Mouse (Mus musculus): Measurements from ENCODE around the gene Rnpepl1.

Gene Rnpepl1

GRCm38 (mm10) chr1:92910239-92910885 is at the start of gene Rnpepl1:
Gene Rnpepl1, plus strand, starts transcription at chr1:92910783.
- in situ Hi-C loops (cut with MseI, MboI), result no loop called here

- in situ Hi-C loops (cut with MseI, MboI), result no loop called here
Observed at GRCm38 (mm10) chr1:92861503-92861902, 49.1 kb upstream of the Rnpepl1 start.

- in situ Hi-C loops (cut with MseI, MboI), result no loop called here
Observed at GRCm38 (mm10) chr1:92863268-92863667, 47.3 kb upstream of the Rnpepl1 start.

- in situ Hi-C loops (cut with MseI, MboI), result no loop called here
Observed at GRCm38 (mm10) chr1:92866170-92866569, 44.4 kb upstream of the Rnpepl1 start.

- in situ Hi-C loops (cut with MseI, MboI), result no loop called here
Observed at GRCm38 (mm10) chr1:92869985-92870384, 40.6 kb upstream of the Rnpepl1 start.

- in situ Hi-C loops (cut with MseI, MboI), result no loop called here
Observed at GRCm38 (mm10) chr1:92872666-92873065, 37.9 kb upstream of the Rnpepl1 start.

- in situ Hi-C loops (cut with MseI, MboI), result no loop called here
Observed at GRCm38 (mm10) chr1:92874011-92874410, 36.6 kb upstream of the Rnpepl1 start.

GRCm38 (mm10) chr1:92875360-92876111 is 35.0 kb upstream of the Rnpepl1 start:
- in situ Hi-C loops (cut with MseI, MboI), result no loop called here

- in situ Hi-C loops (cut with MseI, MboI), result no loop called here
Observed at GRCm38 (mm10) chr1:92877431-92877978, 33.1 kb upstream of the Rnpepl1 start.

- in situ Hi-C loops (cut with MseI, MboI), result no loop called here
Observed at GRCm38 (mm10) chr1:92878066-92878741, 32.4 kb upstream of the Rnpepl1 start.

- in situ Hi-C loops (cut with MseI, MboI), result no loop called here
Observed at GRCm38 (mm10) chr1:92879266-92879665, 31.3 kb upstream of the Rnpepl1 start.

- in situ Hi-C loops (cut with MseI, MboI), result no loop called here
Observed at GRCm38 (mm10) chr1:92880101-92880500, 30.5 kb upstream of the Rnpepl1 start.

GRCm38 (mm10) chr1:92881982-92882381 is 28.6 kb upstream of the Rnpepl1 start:
- in situ Hi-C loops (cut with MseI, MboI), result no loop called here

- in situ Hi-C loops (cut with MseI, MboI), result no loop called here
Observed at GRCm38 (mm10) chr1:92888901-92889655, 21.5 kb upstream of the Rnpepl1 start.

- in situ Hi-C loops (cut with MseI, MboI), result no loop called here
Observed at GRCm38 (mm10) chr1:92892791-92893190, 17.8 kb upstream of the Rnpepl1 start.

- in situ Hi-C loops (cut with MseI, MboI), result no loop called here
Observed at GRCm38 (mm10) chr1:92893896-92894295, 16.7 kb upstream of the Rnpepl1 start.

- in situ Hi-C loops (cut with MseI, MboI), result loop anchor here in 1 of 2 experiments (5.0 kb wide), 1 partner anchor 53 kb away; no protein-coding TSS in a partner anchor
Observed at GRCm38 (mm10) chr1:92895089-92895488, 15.5 kb upstream of the Rnpepl1 start.

GRCm38 (mm10) chr1:92902786-92903185 is 7.8 kb upstream of the Rnpepl1 start, which contains the start of gene Ankmy1:
Gene Ankmy1, minus strand, starts transcription at chr1:92902906.
- in situ Hi-C loops (cut with MseI, MboI), result no loop called here

- in situ Hi-C loops (cut with MseI, MboI), result no loop called here
Observed at GRCm38 (mm10) chr1:92903627-92904026, 7.0 kb upstream of the Rnpepl1 start.

- in situ Hi-C loops (cut with MseI, MboI), result no loop called here
Observed at GRCm38 (mm10) chr1:92905703-92906310, 4.8 kb upstream of the Rnpepl1 start.
